Mouse (Mus musculus): ENCODE measurements at regions not wholly inside any gene's neighbourhood (a gene's known extent, or its start where the extent isn't known, plus 50 kb on each side); places are given as distances from the start of the nearest gene placed in this dataset.

GRCm38 (mm10) chr2:128393401-128393800 is 197.6 kb upstream of the Spdye4c start:
- H3K4me3 ChIP-seq (replicated peaks) = no peak overlapping the region
- H3K36me3 ChIP-seq = no peaks in the 10 kb centered on the region
- H3K9ac ChIP-seq = no peak overlapping the region
- no peak overlapping the region for H3K4me2 ChIP-seq
- no peak for ATAC-seq (ENCODE audit: insufficient read depth, low FRiP score, low read depth)
- no peak overlapping the region for H3K27ac ChIP-seq
- 29% methylated on average over 8 of the region's 8 CpGs for WGBS
- H3K9me3 ChIP-seq = no peaks in the 10 kb centered on the region
- H3K4me1 ChIP-seq = peaks cover 10% of the 10 kb centered on the region
- no peaks in the 10 kb centered on the region for H3K27me3 ChIP-seq (replicated peaks)

GRCm38 (mm10) chr2:128393921-128394320 is 197.1 kb upstream of the Spdye4c start:
- Histone ChIP-seq H3K4me1 (peaks cover 10% of the 10 kb centered on the region), H3K27ac (no peak overlapping the region), H3K9ac (no peak overlapping the region), H3K4me2 (no peak overlapping the region), H3K36me3 (no peaks in the 10 kb centered on the region), H3K27me3 (replicated peaks) (no peaks in the 10 kb centered on the region), H3K4me3 (replicated peaks) (no peak overlapping the region), H3K9me3 (no peaks in the 10 kb centered on the region)
- 71% methylated on average over 5 of the region's 5 CpGs for WGBS
- ATAC-seq (ENCODE audit: insufficient read depth, low FRiP score, low read depth) = no peak

- Histone ChIP-seq H3K9ac (no peak overlapping the region), H3K36me3 (no peaks in the 10 kb centered on the region), H3K4me3 (replicated peaks) (no peak overlapping the region), H3K9me3 (no peaks in the 10 kb centered on the region), H3K4me1 (peaks cover 10% of the 10 kb centered on the region), H3K4me2 (no peak overlapping the region), H3K27ac (no peak overlapping the region), H3K27me3 (replicated peaks) (no peaks in the 10 kb centered on the region)
- no peak for ATAC-seq (ENCODE audit: insufficient read depth, low FRiP score, low read depth)
- 45% methylated on average over 4 of the region's 4 CpGs for WGBS
Observed at GRCm38 (mm10) chr2:128395308-128396007, 195.6 kb upstream of the Spdye4c start.

- Histone ChIP-seq H3K4me3 (replicated peaks) (no peak overlapping the region), H3K27ac (no peak overlapping the region), H3K27me3 (replicated peaks) (no peaks in the 10 kb centered on the region), H3K36me3 (no peaks in the 10 kb centered on the region), H3K9me3 (no peaks in the 10 kb centered on the region), H3K4me1 (peaks cover 10% of the 10 kb centered on the region), H3K4me2 (no peak overlapping the region), H3K9ac (no peak overlapping the region)
- peak; percentile 87 for ATAC-seq (ENCODE audit: insufficient read depth, low FRiP score, low read depth)
- 2% methylated on average over 9 of the region's 9 CpGs for WGBS
Observed at GRCm38 (mm10) chr2:128396008-128396346, 195.0 kb upstream of the Spdye4c start.

GRCm38 (mm10) chr2:128401359-128401758 is 189.7 kb upstream of the Spdye4c start:
- Histone ChIP-seq H3K4me1 (peaks cover 12% of the 10 kb centered on the region), H3K36me3 (no peaks in the 10 kb centered on the region), H3K4me3 (replicated peaks) (no peak overlapping the region), H3K4me2 (no peak overlapping the region), H3K9ac (no peak overlapping the region), H3K27ac (no peak overlapping the region), H3K27me3 (replicated peaks) (0 out of 2 replicates have a peak, but pooled peaks cover 3% of the 10 kb centered on the region), H3K9me3 (no peaks in the 10 kb centered on the region)
- no peak for ATAC-seq (ENCODE audit: insufficient read depth, low FRiP score, low read depth)
- 66% methylated on average over 8 of the region's 8 CpGs for WGBS

- no peak overlapping the region for H3K9ac ChIP-seq
- H3K36me3 ChIP-seq = no peaks in the 10 kb centered on the region
- WGBS = 46% methylated on average over 11 of the region's 11 CpGs
- H3K27ac ChIP-seq = no peak overlapping the region
- peaks cover 12% of the 10 kb centered on the region for H3K4me1 ChIP-seq
- H3K9me3 ChIP-seq = no peaks in the 10 kb centered on the region
- ATAC-seq (ENCODE audit: insufficient read depth, low FRiP score, low read depth) = no peak
- H3K27me3 ChIP-seq (replicated peaks) = 0 out of 2 replicates have a peak, but pooled peaks cover 3% of the 10 kb centered on the region
- no peak overlapping the region for H3K4me3 ChIP-seq (replicated peaks)
- no peak overlapping the region for H3K4me2 ChIP-seq
Observed at GRCm38 (mm10) chr2:128403143-128403935, 187.7 kb upstream of the Spdye4c start.

GRCm38 (mm10) chr2:128404405-128404804 is 186.6 kb upstream of the Spdye4c start:
- H3K9me3 ChIP-seq = no peaks in the 10 kb centered on the region
- 0 out of 2 replicates have a peak, but pooled peaks cover 3% of the 10 kb centered on the region for H3K27me3 ChIP-seq (replicated peaks)
- H3K36me3 ChIP-seq = no peaks in the 10 kb centered on the region
- no peak for ATAC-seq (ENCODE audit: insufficient read depth, low FRiP score, low read depth)
- H3K4me3 ChIP-seq (replicated peaks) = no peak overlapping the region
- H3K9ac ChIP-seq = no peak overlapping the region
- peaks cover 12% of the 10 kb centered on the region for H3K4me1 ChIP-seq
- H3K27ac ChIP-seq = no peak overlapping the region
- WGBS = 85% methylated on average over 3 of the region's 3 CpGs
- no peak overlapping the region for H3K4me2 ChIP-seq

- H3K9me3 ChIP-seq = no peaks in the 10 kb centered on the region
- no peak overlapping the region for H3K4me2 ChIP-seq
- H3K36me3 ChIP-seq = no peaks in the 10 kb centered on the region
- WGBS = 73% methylated on average over 7 of the region's 7 CpGs
- H3K4me3 ChIP-seq (replicated peaks) = no peak overlapping the region
- H3K4me1 ChIP-seq = peaks cover 12% of the 10 kb centered on the region
- H3K27me3 ChIP-seq (replicated peaks) = 0 out of 2 replicates have a peak, but pooled peaks cover 2% of the 10 kb centered on the region
- ATAC-seq (ENCODE audit: insufficient read depth, low FRiP score, low read depth) = no peak
- H3K27ac ChIP-seq = no peak overlapping the region
- no peak overlapping the region for H3K9ac ChIP-seq
Observed at GRCm38 (mm10) chr2:128407076-128407475, 183.9 kb upstream of the Spdye4c start.

GRCm38 (mm10) chr2:128408718-128409117 is 182.3 kb upstream of the Spdye4c start:
- H3K4me2 ChIP-seq = no peak overlapping the region
- H3K4me1 ChIP-seq = peaks cover 2% of the 10 kb centered on the region
- H3K4me3 ChIP-seq (replicated peaks) = no peak overlapping the region
- H3K27ac ChIP-seq = no peak overlapping the region
- no peaks in the 10 kb centered on the region for H3K27me3 ChIP-seq (replicated peaks)
- H3K36me3 ChIP-seq = no peaks in the 10 kb centered on the region
- whole genome bisulfite sequencing = 31% methylated on average over 6 of the region's 6 CpGs
- H3K9ac ChIP-seq = no peak overlapping the region
- ATAC-seq (ENCODE audit: insufficient read depth, low FRiP score, low read depth) = no peak
- H3K9me3 ChIP-seq = no peaks in the 10 kb centered on the region

- Histone ChIP-seq H3K36me3 (no peaks in the 10 kb centered on the region), H3K9ac (no peak overlapping the region), H3K27ac (no peak overlapping the region), H3K27me3 (replicated peaks) (no peaks in the 10 kb centered on the region), H3K9me3 (no peaks in the 10 kb centered on the region), H3K4me3 (replicated peaks) (no peak overlapping the region), H3K4me1 (no peaks in the 10 kb centered on the region), H3K4me2 (no peak overlapping the region)
- no peak for ATAC-seq (ENCODE audit: insufficient read depth, low FRiP score, low read depth)
- 23% methylated on average over 10 of the region's 10 CpGs for WGBS
Observed at GRCm38 (mm10) chr2:128412352-128412751, 178.7 kb upstream of the Spdye4c start.

- Histone ChIP-seq H3K27ac (no peak overlapping the region), H3K4me1 (no peaks in the 10 kb centered on the region), H3K9ac (no peak overlapping the region), H3K4me2 (no peak overlapping the region), H3K9me3 (no peaks in the 10 kb centered on the region), H3K27me3 (replicated peaks) (no peaks in the 10 kb centered on the region), H3K4me3 (replicated peaks) (no peak overlapping the region), H3K36me3 (no peaks in the 10 kb centered on the region)
- 17% methylated on average over 10 of the region's 10 CpGs for WGBS
- no peak for ATAC-seq (ENCODE audit: insufficient read depth, low FRiP score, low read depth)
Observed at GRCm38 (mm10) chr2:128412974-128413373, 178.0 kb upstream of the Spdye4c start.

GRCm38 (mm10) chr2:128414588-128415240 is 176.3 kb upstream of the Spdye4c start:
- Histone ChIP-seq H3K4me3 (replicated peaks) (no peak overlapping the region), H3K27me3 (replicated peaks) (no peaks in the 10 kb centered on the region), H3K4me2 (no peak overlapping the region), H3K9ac (no peak overlapping the region), H3K9me3 (no peaks in the 10 kb centered on the region), H3K27ac (no peak overlapping the region), H3K4me1 (no peaks in the 10 kb centered on the region), H3K36me3 (no peaks in the 10 kb centered on the region)
- 77% methylated on average over 17 of the region's 17 CpGs for WGBS
- ATAC-seq (ENCODE audit: insufficient read depth, low FRiP score, low read depth) = no peak
